Mouse (Mus musculus): ENCODE measurements around the gene Zfp746.

Gene Zfp746

GRCm38 (mm10) chr6:48032661-48033060 lies 53.7 kb downstream of the Zfp746 start:
- no peak for DNase-seq

GRCm38 (mm10) chr6:48025905-48026660 lies 60.3 kb downstream of the Zfp746 start:
- no peak for DNase-seq

GRCm38 (mm10) chr6:48024994-48025345 lies 61.4 kb downstream of the Zfp746 start:
- DNase-seq: no peak

- no peak for DNase-seq
Measured at GRCm38 (mm10) chr6:48024330-48024993, 61.9 kb downstream of the Zfp746 start.

- no peak for DNase-seq
Measured at GRCm38 (mm10) chr6:48022672-48023071, 63.7 kb downstream of the Zfp746 start.

- DNase-seq: no peak
Measured at GRCm38 (mm10) chr6:48021678-48022077, 64.7 kb downstream of the Zfp746 start.

- no peak for DNase-seq
Measured at GRCm38 (mm10) chr6:48020006-48020405, 66.4 kb downstream of the Zfp746 start.

GRCm38 (mm10) chr6:48016841-48017240 lies 69.6 kb downstream of the Zfp746 start:
- DNase-seq: no peak

- peak; percentile 84 to 87 for DNase-seq
Measured at GRCm38 (mm10) chr6:48016090-48016521, 70.3 kb downstream of the Zfp746 start.

Data from B cell, adult 2 months (primary cell).